Mouse (Mus musculus) ES-Bruce4 (cell line): ENCODE measurements around the gene Bcr.

Experiments
- CTCF ChIP-seq: IDR thresholded peaks from one replicate; pipeline ENCODE4 v1.8.1; 2011; ENCODE audit warnings: low read depth, low read length
- EP300 ChIP-seq: IDR thresholded peaks from 2 replicates; pipeline ENCODE4 v1.6.1; 2011; ENCODE audit warnings: low read depth, low read length; ENCODE audit not compliant: insufficient read depth
- POLR2A ChIP-seq: IDR thresholded peaks from one replicate; pipeline ENCODE4 v1.8.1; 2011; ENCODE audit warnings: low read length; ENCODE audit not compliant: insufficient read depth

DNA sequence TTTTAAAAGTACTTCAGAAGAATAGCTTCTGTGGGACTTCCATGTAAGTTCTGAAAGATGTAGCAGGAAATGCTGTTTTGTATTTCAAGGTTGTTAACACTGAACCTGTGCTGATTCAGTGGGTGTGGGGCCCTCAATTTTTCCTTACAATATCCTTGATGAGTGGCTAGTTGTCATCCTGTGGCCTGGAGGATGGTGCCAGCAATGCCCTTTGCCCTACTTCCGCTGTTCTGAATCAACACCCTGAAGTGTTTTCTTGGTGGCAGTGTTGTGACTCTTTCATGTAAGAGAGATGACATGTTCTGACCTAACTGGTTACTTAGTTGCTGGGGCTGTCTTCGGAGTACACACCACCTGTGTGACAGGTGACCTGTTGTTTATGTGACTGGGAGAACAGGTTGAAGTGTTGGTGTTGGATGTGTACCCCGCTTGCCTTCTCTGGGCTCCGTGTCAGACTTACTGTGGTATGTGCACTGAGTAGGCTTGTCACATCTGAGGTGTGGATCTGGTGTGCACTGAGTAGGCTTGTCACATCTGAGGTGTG lies 172.3 kb downstream of the Bcr start:
- TF ChIP-seq CTCF (no peak), POLR2A (no peak), EP300 (no peak)
